Comparison of ENCODE assay signal across 18 mouse cellular contexts in genomic region chr1:24729784-24730183, GRCm38 (mm10).
DNase-seq lines count a peak whose midpoint lies in the region; ATAC-seq lines count a peak whose summit lies in the region.
"Had no signal": no experiment of that assay in that cellular context is flagged by ENCODE, and none has a peak within 500 bp of the region (broad histone marks: within the 10 kb centered on the region; RNA-seq: fewer than 3 reads in every experiment).

No protein-coding gene starts in this region.

- ATAC-seq in frontal cortex, adult (ENCODE audit: low TSS enrichment) = peak; percentile 85
- ATAC-seq: activated CD4-positive, CD25-positive, alpha-beta regulatory T cell, adult 4 months; CD4-positive, CD25-positive, alpha-beta regulatory T cell, adult 4 months; Patski had no signal

- DNase-seq in frontal cortex, postnatal 14 days (ENCODE audit: low spot score in 2 of 2) = no peak
- DNase-seq in brain, adult 2 months (ENCODE audit: low read depth, low spot score) = peak; percentile 58
- DNase-seq in lung, postnatal 36 days = no peak
- DNase-seq: adrenal gland, adult 2 months; adrenal gland, adult 8-10 months; adrenal gland, postnatal 10 days; adrenal gland, postnatal 14 days; adrenal gland, postnatal 25 days; adrenal gland, postnatal 36 days; B cell, adult 2 months; cerebellum, adult 11 months; cerebellum, adult 11-12 months; cerebellum, adult 18-20 months; cerebellum, adult 2 months had no signal
